Mouse (Mus musculus): ENCODE measurements around the gene Hgd.

DNA sequence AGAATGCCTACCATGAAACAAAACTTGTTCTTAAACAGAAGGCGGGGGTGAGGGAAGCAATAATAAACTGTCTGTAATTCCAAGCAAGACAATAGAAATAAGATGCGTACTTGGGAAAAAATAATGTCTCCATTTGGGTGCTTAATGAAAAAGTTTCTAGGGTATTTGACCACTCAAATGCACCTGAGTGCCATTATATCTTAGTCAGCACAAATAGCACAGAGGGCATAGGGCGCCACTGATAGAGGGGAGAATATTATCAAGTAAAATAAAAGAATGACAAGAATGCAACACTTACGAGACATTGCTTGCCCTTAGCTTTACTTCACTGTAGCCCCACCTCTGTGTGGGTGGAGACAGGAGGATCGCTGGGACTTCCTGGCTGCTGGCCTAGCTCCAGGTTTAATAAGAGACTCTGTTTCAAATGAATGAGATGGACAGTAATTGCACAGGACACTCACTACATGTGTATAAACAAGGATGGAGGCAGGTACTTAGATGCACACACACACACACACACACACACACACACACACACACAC lies 85.5 kb downstream of the Hgd start:
- TF ChIP-seq CTCF (IDR thresholded peaks at IDR 0.05; ENCODE audit: low read depth), result no peak
- TF ChIP-seq EP300 (optimal IDR thresholded peaks at IDR 0.05), result no peak

Data from stomach, postnatal 0 days (tissue).